ENCODE assay signal across 28 mouse cellular contexts in genomic region chr14:20223253-20223652, GRCm38 (mm10). TPM values are rescaled to one million over a fixed set of nuclear protein-coding genes. Genes with fewer than 3 reads are reported as not detected.
"Had no signal": no experiment of that assay in that cellular context is flagged by ENCODE, and none has a peak within 500 bp of the region (broad histone marks: within the 10 kb centered on the region; RNA-seq: fewer than 3 reads in every experiment).

No protein-coding gene starts in this region.

- H3K9ac ChIP-seq: kidney, embryonic 15.5 days; limb, embryonic 13.5 days; liver, embryonic 12.5 days; liver, embryonic 15.5 days; lung, embryonic 15.5 days; midbrain, embryonic 13.5 days; neural tube, embryonic 13.5 days had no signal

- H3K27me3 ChIP-seq: kidney, embryonic 15.5 days; limb, embryonic 13.5 days; liver, embryonic 15.5 days; lung, embryonic 15.5 days; neural tube, embryonic 13.5 days had no signal

- H3K4me3 ChIP-seq: kidney, embryonic 15.5 days; limb, embryonic 10.5 days; limb, embryonic 13.5 days; liver, embryonic 12.5 days; liver, embryonic 15.5 days; lung, embryonic 15.5 days; midbrain, embryonic 10.5 days; midbrain, embryonic 13.5 days; myocyte; neural tube, embryonic 13.5 days had no signal

- H3K9me3 ChIP-seq: kidney, embryonic 15.5 days; limb, embryonic 13.5 days; liver, embryonic 12.5 days; liver, embryonic 15.5 days; lung, embryonic 15.5 days; midbrain, embryonic 10.5 days; midbrain, embryonic 13.5 days; neural tube, embryonic 13.5 days had no signal

- H3K4me2 ChIP-seq: kidney, embryonic 15.5 days; limb, embryonic 13.5 days; liver, embryonic 12.5 days; liver, embryonic 15.5 days; lung, embryonic 15.5 days; midbrain, embryonic 13.5 days; neural tube, embryonic 13.5 days had no signal

- H3K27ac ChIP-seq: kidney, embryonic 15.5 days; limb, embryonic 10.5 days; limb, embryonic 13.5 days; liver, embryonic 12.5 days; liver, embryonic 15.5 days; lung, embryonic 15.5 days; midbrain, embryonic 13.5 days; neural tube, embryonic 13.5 days had no signal

- DNase-seq: kidney, adult 8-10 months; kidney, postnatal 10 days; kidney, postnatal 4 days; liver; lung, adult 18-20 months; lung, postnatal 14 days; lung, postnatal 4 days; thymus, adult 18-20 months; thymus, postnatal 4 days had no signal

- H3K36me3 ChIP-seq: kidney, embryonic 15.5 days; limb, embryonic 10.5 days; limb, embryonic 13.5 days; liver, embryonic 12.5 days; liver, embryonic 15.5 days; lung, embryonic 15.5 days; midbrain, embryonic 10.5 days; midbrain, embryonic 13.5 days; neural tube, embryonic 13.5 days had no signal

- ATAC-seq: liver, embryonic 12.5 days; midbrain, embryonic 13.5 days; midbrain, embryonic 16.5 days had no signal

- H3K4me1 ChIP-seq: liver, embryonic 15.5 days had no signal

RNA-seq across cellular contexts. Expression of gene Kcnk16, which starts 45.7 kb away (rescaled TPM):
- total RNA-seq: layer of hippocampus, adult 18-20 months; layer of hippocampus, postnatal 25 days; left cerebral cortex, adult 18-20 months; left cerebral cortex, postnatal 25 days; megakaryocyte progenitor cell, adult 5-6 weeks; monocyte, adult 5-6 weeks; neutrophil, adult 5-6 weeks had no signal
- polyA plus RNA-seq: kidney, embryonic 15.5 days; limb, embryonic 10.5 days; limb, embryonic 13.5 days; midbrain, embryonic 10.5 days; midbrain, embryonic 16.5 days; myocyte; testis, adult 2 months had no signal
